Mouse (Mus musculus): ENCODE results near the gene Ipo8.

The Ipo8 gene

DNA sequence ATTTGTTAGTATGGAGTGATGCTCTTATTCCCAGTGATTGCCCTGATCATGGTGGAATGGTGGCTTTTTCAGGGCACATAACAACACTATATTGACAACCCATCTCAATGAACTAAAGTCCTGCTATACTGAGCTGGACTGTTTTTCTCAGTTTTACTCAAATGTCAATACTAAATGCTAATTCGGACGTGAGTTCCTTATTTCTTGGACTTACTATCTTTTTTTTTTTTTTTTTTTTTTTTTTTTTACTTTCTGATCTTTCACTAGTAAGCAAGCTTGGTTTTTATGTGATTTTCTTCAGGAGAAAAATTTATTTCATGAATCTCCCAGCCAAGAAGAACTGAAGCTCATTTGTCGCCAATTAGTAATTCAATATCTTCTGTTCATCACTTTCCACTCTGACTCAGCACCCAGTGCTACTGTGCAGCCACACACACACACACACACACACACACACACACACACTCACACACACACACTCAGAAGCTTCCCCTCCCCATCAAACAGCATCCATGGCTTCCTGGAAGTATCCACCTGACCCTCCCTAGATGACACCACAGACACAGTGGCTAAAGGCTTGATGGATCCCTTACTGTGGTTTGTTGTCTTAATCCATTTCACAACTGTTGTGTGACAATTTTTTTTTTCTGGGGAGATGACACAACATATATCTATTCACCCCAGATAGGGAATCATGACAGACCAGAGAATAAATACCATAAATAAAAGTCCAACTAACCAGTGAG lies 69.1 kb downstream of the Ipo8 start:
- in situ Hi-C loops (cut with MboI, MseI) = no loop called here

DNA sequence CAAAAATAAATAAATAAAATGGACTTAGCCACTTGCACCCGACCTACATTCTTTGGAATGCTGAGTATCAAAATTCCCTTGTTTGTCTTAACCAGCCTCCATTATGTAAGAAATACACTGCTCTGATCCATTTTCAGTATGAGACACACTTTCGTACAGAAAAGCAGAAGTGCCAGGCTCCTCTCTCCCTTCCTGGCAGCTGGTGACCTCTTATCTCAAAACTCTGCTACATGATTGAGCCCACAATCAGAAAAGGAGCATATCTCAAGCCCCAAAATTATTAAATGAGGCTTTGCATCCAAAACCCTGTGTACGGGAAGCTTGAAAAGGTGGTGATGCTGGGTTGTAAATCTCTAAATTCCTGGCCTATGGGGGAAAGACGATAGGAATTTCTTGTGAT lies 69.8 kb downstream of the Ipo8 start:
- in situ Hi-C loops (cut with MboI, MseI) = no loop called here

DNA sequence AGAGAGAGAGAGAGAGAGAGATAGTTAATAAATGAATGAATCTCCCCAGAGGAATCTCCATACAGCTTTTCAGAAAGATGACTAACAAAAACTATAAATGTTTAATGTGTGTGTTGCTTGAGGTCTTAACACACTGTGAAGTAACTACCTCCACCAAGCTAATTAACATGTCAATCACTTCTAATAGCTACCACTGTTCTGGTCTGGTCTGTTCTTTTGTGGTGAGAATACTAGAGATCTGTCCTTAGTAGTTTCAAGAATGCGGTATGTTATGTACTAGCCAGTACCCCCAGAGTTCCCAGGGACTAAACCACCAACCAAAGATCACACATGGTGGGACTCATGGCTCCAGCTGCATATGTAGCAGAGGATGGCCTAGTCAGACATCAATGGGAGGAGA lies 74.7 kb downstream of the Ipo8 start:
- in situ Hi-C loops (cut with MboI, MseI) = no loop called here

DNA sequence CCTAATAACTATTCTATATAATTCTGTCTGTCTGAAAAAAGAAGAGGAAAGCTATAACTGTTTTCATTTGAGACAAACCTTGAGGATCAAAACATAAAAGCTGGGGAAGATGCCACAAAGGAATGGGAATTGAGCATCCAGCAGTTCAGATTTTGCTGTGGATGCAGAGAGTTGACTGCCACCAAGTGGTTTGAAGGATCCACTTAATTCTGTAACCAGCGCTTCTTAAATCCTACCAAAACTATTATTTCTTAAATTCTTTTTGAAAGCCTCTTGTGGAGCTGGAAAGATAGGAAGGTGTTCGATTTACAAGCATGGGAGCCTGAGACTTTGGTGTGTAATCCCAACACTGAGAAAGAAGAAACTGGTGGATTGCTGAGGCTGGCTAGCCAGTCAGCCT lies 79.9 kb downstream of the Ipo8 start:
- in situ Hi-C loops (cut with MboI, MseI) = no loop called here

DNA sequence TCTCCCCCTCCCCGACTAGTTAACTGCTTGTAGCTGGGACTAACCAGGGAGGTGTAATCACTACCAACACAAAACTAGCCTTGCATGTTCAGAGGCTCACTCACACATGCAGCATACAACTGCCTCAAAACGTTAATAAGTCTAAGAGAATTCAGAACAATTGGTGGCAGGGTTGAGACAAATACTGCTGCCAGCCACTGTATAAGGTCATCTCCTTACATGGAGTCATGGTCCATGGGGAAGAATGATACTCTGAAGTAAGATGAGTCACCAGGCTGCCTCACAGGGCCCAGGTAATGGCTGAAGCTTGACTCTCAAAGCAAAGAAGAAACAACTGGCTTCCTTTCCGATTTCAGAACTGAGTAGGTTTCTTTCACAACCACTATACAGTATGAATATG lies 81.1 kb downstream of the Ipo8 start:
- in situ Hi-C loops (cut with MboI, MseI) = no loop called here

DNA sequence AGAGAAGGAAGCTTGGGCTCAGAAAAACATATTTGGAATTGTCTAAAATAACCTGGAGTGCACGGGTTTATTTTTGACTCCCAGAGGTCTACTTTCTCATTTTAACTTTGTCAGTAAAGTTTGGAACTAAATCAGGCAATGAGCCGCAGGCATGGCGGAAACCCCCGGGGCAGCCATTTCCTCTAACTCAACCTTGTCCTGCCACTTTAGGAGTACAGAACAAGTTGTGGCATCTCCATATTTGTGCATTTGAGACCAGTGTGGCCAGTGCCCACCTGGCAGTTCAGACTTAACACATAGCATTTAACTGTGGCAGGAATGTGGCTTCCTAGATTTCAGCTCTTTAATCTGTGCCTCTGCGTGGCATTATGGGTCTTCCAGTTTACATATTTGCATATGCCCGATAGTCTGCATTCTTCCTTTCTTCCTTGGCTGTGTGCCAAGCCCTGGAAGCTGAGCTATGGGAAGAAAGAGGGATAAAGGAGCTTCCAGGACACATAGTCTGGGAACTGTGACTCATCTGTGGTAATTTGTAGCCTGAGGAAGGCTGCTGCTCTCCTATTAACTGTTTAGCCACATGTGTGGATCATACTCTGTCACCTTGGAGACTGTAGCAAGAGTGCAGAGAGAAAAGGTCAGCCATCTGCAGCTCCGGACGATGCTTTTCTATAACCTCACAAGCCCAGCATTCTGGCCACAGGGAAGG lies 90.6 kb downstream of the Ipo8 start:
- in situ Hi-C loops (cut with MboI, MseI) = no loop called here

DNA sequence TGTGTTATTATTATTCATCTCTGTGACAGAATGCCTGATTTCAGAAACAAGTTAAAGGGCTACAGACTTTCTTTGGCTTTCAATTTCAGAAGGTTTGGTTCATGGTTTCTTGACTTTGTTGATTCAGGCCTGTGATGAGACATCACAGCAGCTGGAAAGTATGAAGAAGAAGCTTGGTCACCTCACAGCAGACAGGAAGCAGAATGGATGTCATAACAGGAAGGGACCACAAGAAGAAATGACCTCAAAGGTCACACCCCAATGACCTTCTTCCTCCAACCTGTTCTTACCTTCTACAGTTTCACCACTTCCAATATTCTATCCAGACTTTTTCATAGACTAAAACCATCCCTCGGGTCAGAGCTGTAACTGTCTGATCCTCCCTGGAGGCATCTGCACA lies 94.9 kb downstream of the Ipo8 start:
- in situ Hi-C loops (cut with MboI, MseI) = no loop called here

DNA sequence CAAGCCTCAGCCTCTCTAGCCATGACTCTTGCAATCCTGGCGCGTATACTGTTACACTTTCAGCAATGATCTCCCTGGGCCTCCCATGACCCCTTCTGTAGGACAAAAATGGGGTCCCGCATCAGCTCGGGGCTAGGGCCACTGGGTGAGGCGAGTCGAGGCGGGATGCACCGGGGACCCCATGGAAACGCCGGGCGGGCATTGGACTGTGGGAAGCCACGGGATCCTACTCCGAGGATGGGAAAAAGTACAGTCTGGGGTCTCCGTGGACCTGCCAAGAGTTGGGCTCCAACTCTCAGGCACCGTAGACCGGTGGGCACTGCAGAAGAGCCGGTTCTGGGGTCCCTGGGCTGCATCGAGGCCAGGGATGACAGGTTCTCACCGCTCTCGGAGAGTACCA lies 97.3 kb downstream of the Ipo8 start:
- in situ Hi-C loops (cut with MboI, MseI) = no loop called here

DNA sequence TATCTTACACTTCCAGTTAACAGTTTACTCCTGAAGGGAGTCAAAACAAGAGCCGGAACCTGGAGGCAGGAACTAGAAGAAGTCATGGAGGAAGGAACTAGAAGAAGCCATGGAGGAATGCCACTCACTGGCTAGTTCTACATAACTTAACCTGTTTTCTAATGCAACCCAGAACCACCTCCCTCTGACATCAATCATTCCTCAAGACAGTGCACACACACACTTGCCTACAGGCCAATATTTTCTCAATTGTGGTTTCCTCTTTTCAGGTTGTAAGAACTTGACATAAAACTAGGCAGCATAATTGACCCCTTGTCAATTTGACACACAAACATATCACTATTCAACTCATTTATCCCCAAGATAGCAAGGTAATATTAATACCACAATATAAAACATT lies 98.3 kb downstream of the Ipo8 start:
- in situ Hi-C loops (cut with MboI, MseI) = no loop called here

DNA sequence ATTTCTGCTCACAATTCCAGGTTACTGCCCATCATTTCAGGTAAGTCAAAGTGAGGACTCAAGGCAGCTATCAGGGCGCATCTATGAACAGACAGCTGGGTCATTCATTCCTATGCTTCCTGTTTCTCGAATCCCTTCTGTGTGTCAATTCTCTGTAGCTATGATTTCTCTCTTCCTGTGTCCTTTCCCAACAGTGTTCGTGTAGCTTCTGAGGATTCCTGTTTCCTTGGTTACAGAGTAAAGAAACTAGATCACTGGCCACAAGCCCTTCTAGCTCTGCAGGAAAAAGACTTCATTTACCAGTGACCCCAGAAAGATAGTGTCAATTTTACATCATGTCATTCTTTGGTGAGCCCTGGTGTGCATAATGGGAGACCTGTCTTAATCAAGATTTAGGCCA lies 102.7 kb downstream of the Ipo8 start:
- in situ Hi-C loops (cut with MboI, MseI) = no loop called here

DNA sequence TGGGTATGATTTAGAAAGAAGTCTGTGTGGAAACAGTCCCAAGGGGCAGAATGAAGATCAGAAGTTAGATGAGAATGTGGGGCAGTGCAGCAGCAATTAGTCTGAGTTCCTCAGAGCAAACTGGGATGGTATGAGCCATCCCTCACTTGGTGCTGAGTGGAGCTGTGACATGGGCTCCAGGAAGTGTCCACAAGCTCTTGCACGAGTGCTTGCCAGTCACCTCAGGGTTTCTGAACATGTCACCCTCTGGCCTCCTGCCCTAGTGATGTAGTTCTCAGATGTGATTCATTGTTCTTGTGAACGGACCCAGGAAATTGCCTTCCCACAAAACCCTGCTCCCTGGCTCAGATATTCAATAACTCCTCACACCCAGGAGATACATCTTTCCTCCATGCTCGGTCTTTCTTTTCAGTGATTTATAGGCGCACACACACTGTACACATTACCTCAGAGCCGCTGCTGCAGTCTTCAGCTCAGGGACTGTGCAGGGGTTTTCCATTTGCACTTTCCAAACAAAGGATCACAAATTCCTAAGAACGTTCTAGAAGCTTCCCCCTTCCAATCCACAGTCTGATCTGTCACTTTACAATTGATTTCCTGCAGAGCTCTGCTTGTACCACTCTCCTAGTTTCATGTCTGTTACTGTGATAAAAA lies 103.3 kb downstream of the Ipo8 start:
- in situ Hi-C loops (cut with MboI, MseI) = no loop called here

DNA sequence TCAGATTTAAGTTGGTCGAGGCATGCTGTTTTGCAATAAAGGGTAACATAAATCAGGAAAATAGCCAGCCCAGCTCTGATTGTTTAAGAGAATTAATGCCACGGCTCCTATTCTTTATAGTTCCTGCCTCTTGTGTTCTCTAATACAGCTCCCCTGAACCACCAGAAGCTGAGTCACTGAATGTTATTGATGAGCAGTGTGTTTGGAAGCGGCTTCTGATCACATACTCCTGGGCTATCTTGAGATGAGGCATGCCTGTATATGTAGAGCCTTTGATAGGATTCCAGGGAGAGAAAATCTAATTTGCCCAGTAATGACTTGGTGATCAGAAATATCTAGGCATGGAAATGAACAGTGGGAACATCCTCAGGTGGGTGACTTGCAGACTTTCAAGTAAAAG lies 106.8 kb downstream of the Ipo8 start:
- in situ Hi-C loops (cut with MboI, MseI) = no loop called here

All from T-helper 2 cell (primary cell).